Mouse (Mus musculus) stomach, postnatal 0 days (tissue): Measurements from ENCODE around the gene Cyp1a1. TPM values are rescaled to one million over a fixed set of nuclear protein-coding genes. Genes with fewer than 3 reads are reported as not detected.
A peak's percentile ranks its signal among the peaks of the same experiment; 100 is the strongest.

Experiments
- ATAC-seq: fragments of 200-750 bp; cut with Nextera tagmentation; 2 replicates; pipeline ENCODE4 v1.8.0; 2017; ENCODE audit not compliant: low FRiP score, low TSS enrichment
- DNase-seq: peaks from one replicate; pipeline ENCODE4 v3.0.0-alpha.2; 2016; ENCODE audit warnings: low spot score
- H3K27ac ChIP-seq: fragments of 300-500 bp; sonication (generic); replicated peaks from 2 replicates; pipeline ENCODE4 v1.5.1; 2014; ENCODE audit warnings: mild to moderate bottlenecking, control low read depth
- H3K27me3 ChIP-seq: fragments of 300-500 bp; sonication (generic); 2 replicates; pipeline ENCODE4 v1.6.1; 2014; ENCODE audit warnings: low read length; ENCODE audit not compliant: control insufficient read depth, insufficient read depth
- H3K36me3 ChIP-seq: fragments of 300-500 bp; sonication (generic); 2 replicates; pipeline ENCODE4 v1.6.1; 2014; ENCODE audit warnings: low read length, mixed read lengths; ENCODE audit not compliant: control insufficient read depth, insufficient read depth
- H3K4me1 ChIP-seq: fragments of 300-500 bp; sonication (generic); replicated peaks from 2 replicates; pipeline ENCODE4 v1.6.1; 2014; ENCODE audit warnings: antibody characterized with exemption; ENCODE audit not compliant: control insufficient read depth, insufficient read depth
- H3K4me2 ChIP-seq: fragments of 300-500 bp; sonication (generic); replicated peaks from 2 replicates; pipeline ENCODE4 v1.6.1; 2014; ENCODE audit warnings: low read depth, mild to moderate bottlenecking, control low read depth, moderate library complexity
- H3K4me3 ChIP-seq: fragments of 300-500 bp; sonication (generic); 2 replicates; pipeline ENCODE4 v1.5.1; 2014; ENCODE audit warnings: low read depth, low read length, control low read depth
- H3K9ac ChIP-seq: fragments of 300-500 bp; sonication (generic); 2 replicates; pipeline ENCODE4 v1.6.1; 2014; ENCODE audit warnings: mild to moderate bottlenecking, low read length, control low read depth, mixed read lengths
- H3K9me3 ChIP-seq: fragments of 300-500 bp; sonication (generic); 2 replicates; pipeline ENCODE4 v1.6.1; 2016; ENCODE audit warnings: low read length; ENCODE audit not compliant: control insufficient read depth
- CTCF ChIP-seq: IDR thresholded peaks from 2 replicates; pipeline ENCODE4 v1.5.1; 2016; ENCODE audit warnings: antibody characterized with exemption, low read depth, mild to moderate bottlenecking, moderate library complexity
- EP300 ChIP-seq: optimal IDR thresholded peaks from 2 replicates; pipeline ENCODE3; 2016; ENCODE audit warnings: antibody characterized with exemption
- WGBS: fragments of 180-500 bp; shearing (Covaris S2); extraction: QIAGEN DNeasy Blood & Tissue Kit; methylation state at CpG from one replicate; pipeline ENCODE4 v1.1.7; 2014; 5-methylcytosine and 5-hydroxymethylcytosine counted together
- polyA plus RNA-seq: library from polyadenylated mRNA; unstranded; fragments of >200 nt; fragmentation: Nextera tagmentation; extraction: Ambion mirVana; gene quantifications from 2 replicates; pipeline ENCODE4 v1.2.1, GENCODE M21; 2015

Gene Cyp1a1
- polyA plus RNA-seq, 1 experiment from 2014 or later: 0.11 TPM

GRCm38 (mm10) chr9:57659774-57660173 lies 28.0 kb upstream of the Cyp1a1 start:
- peak; percentile 62 for ATAC-seq
- DNase-seq: peak; percentile 81
- no peaks in the 10 kb centered on the region for H3K27me3 ChIP-seq
- TF ChIP-seq CTCF (peak; percentile 92), EP300 (no peak)
- no peak overlapping the region for H3K9ac ChIP-seq
- WGBS: 25% methylated on average over 4 of the region's 4 CpGs
- no peak overlapping the region for H3K4me3 ChIP-seq
- H3K27ac ChIP-seq: no peak overlapping the region
- no peak overlapping the region for H3K4me2 ChIP-seq
- no peaks in the 10 kb centered on the region for H3K36me3 ChIP-seq
- no peaks in the 10 kb centered on the region for H3K9me3 ChIP-seq
- H3K4me1 ChIP-seq: no peaks in the 10 kb centered on the region

GRCm38 (mm10) chr9:57660501-57660900 lies 27.2 kb upstream of the Cyp1a1 start:
- no peaks in the 10 kb centered on the region for H3K4me1 ChIP-seq
- H3K4me3 ChIP-seq: no peak overlapping the region
- H3K27ac ChIP-seq: no peak overlapping the region
- 60% methylated on average over 6 of the region's 6 CpGs for WGBS
- no peak for DNase-seq
- no peak overlapping the region for H3K4me2 ChIP-seq
- no peaks in the 10 kb centered on the region for H3K9me3 ChIP-seq
- H3K9ac ChIP-seq: no peak overlapping the region
- ATAC-seq: no peak
- TF ChIP-seq CTCF: no peak
- TF ChIP-seq EP300: no peak
- no peaks in the 10 kb centered on the region for H3K27me3 ChIP-seq
- H3K36me3 ChIP-seq: no peaks in the 10 kb centered on the region

GRCm38 (mm10) chr9:57661552-57661951 lies 26.2 kb upstream of the Cyp1a1 start:
- TF ChIP-seq EP300: no peak
- ATAC-seq: no peak
- H3K9ac ChIP-seq: no peak overlapping the region
- no peaks in the 10 kb centered on the region for H3K36me3 ChIP-seq
- no peak overlapping the region for H3K4me3 ChIP-seq
- H3K9me3 ChIP-seq: no peaks in the 10 kb centered on the region
- WGBS: 43% methylated on average over 3 of the region's 3 CpGs
- H3K4me2 ChIP-seq: no peak overlapping the region
- H3K27ac ChIP-seq: no peak overlapping the region
- DNase-seq: no peak
- no peaks in the 10 kb centered on the region for H3K4me1 ChIP-seq
- no peaks in the 10 kb centered on the region for H3K27me3 ChIP-seq

GRCm38 (mm10) chr9:57664616-57665015 lies 23.1 kb upstream of the Cyp1a1 start:
- WGBS: 33% methylated on average over 7 of the region's 7 CpGs
- no peaks in the 10 kb centered on the region for H3K9me3 ChIP-seq
- TF ChIP-seq CTCF (no peak), EP300 (no peak)
- DNase-seq: no peak
- 0 out of 2 replicates have a peak, but pooled peaks have one; percentile 36 for ATAC-seq
- no peak overlapping the region for H3K4me3 ChIP-seq
- H3K4me1 ChIP-seq: no peaks in the 10 kb centered on the region
- H3K27me3 ChIP-seq: no peaks in the 10 kb centered on the region
- no peak overlapping the region for H3K9ac ChIP-seq
- H3K36me3 ChIP-seq: no peaks in the 10 kb centered on the region
- H3K27ac ChIP-seq: no peak overlapping the region
- H3K4me2 ChIP-seq: no peak overlapping the region

GRCm38 (mm10) chr9:57666536-57666935 lies 21.2 kb upstream of the Cyp1a1 start:
- ATAC-seq (peak; percentile 36; the same call in 1 of the 2 replicates), DNase-seq (no peak)
- no peak for TF ChIP-seq EP300
- TF ChIP-seq CTCF: no peak
- Histone ChIP-seq H3K4me3 (no peak overlapping the region), H3K9me3 (no peaks in the 10 kb centered on the region), H3K4me1 (no peaks in the 10 kb centered on the region), H3K9ac (no peak overlapping the region), H3K4me2 (no peak overlapping the region), H3K36me3 (no peaks in the 10 kb centered on the region), H3K27me3 (no peaks in the 10 kb centered on the region), H3K27ac (no peak overlapping the region)
- WGBS: 71% methylated on average over 8 of the region's 8 CpGs

GRCm38 (mm10) chr9:57667136-57667535 lies 20.6 kb upstream of the Cyp1a1 start:
- H3K4me1 ChIP-seq: no peaks in the 10 kb centered on the region
- no peak overlapping the region for H3K4me2 ChIP-seq
- H3K27ac ChIP-seq: no peak overlapping the region
- no peak for TF ChIP-seq EP300
- TF ChIP-seq CTCF: no peak
- DNase-seq: no peak
- no peaks in the 10 kb centered on the region for H3K27me3 ChIP-seq
- 77% methylated on average over 3 of the region's 3 CpGs for WGBS
- no peak for ATAC-seq
- H3K9me3 ChIP-seq: no peaks in the 10 kb centered on the region
- no peaks in the 10 kb centered on the region for H3K36me3 ChIP-seq
- no peak overlapping the region for H3K4me3 ChIP-seq
- no peak overlapping the region for H3K9ac ChIP-seq
